Mouse (Mus musculus) ES-E14 (cell line): ENCODE data around the gene Ubiad1. TPM values are rescaled to one million over a fixed set of nuclear protein-coding genes. Genes with fewer than 3 reads are reported as not detected.

Experiments used
- DNase-seq: peaks from one replicate; pipeline ENCODE4 v3.0.0-alpha.2; 2013; ENCODE audit warnings: low read depth, low spot score
- H3K27ac ChIP-seq: 2 replicates; pipeline ENCODE4 v1.5.1; 2012; ENCODE audit warnings: low read depth, mild to moderate bottlenecking, low read length, moderate library complexity, mixed read lengths; ENCODE audit not compliant: poor library complexity, insufficient read depth, severe bottlenecking
- H3K36me3 ChIP-seq: 2 replicates; pipeline ENCODE4 v1.6.1; 2012; ENCODE audit warnings: mild to moderate bottlenecking, low read length, moderate library complexity, mixed read lengths; ENCODE audit not compliant: control insufficient read depth, poor library complexity, insufficient read depth, severe bottlenecking
- H3K4me1 ChIP-seq, 2 experiments: fragments of 150-350 bp in 1 of 2; sonication (generic) in 1 of 2; 2 replicates each; pipeline ENCODE4 v1.6.1; 2012; ENCODE audit warnings: low read length in 2 of 2, mild to moderate bottlenecking in 1 of 2, mixed read lengths in 1 of 2; ENCODE audit not compliant: control insufficient read depth in 2 of 2, insufficient read depth in 2 of 2, poor library complexity in 1 of 2
- H3K4me3 ChIP-seq, 2 experiments: fragments of 150-350 bp in 1 of 2; sonication (generic) in 1 of 2; 2 replicates each; pipeline ENCODE4 v1.5.1; 2012; ENCODE audit warnings: low read length in 2 of 2, low read depth in 1 of 2, mild to moderate bottlenecking in 1 of 2, mixed read lengths in 1 of 2; ENCODE audit not compliant: insufficient read depth in 1 of 2, poor library complexity in 1 of 2, severe bottlenecking in 1 of 2
- H3K9ac ChIP-seq: 2 replicates; pipeline ENCODE4 v1.6.1; 2012; ENCODE audit warnings: low read depth, mild to moderate bottlenecking, low read length, mixed read lengths; ENCODE audit not compliant: poor library complexity, insufficient read depth, severe bottlenecking
- H3K9me3 ChIP-seq: fragments of 150-350 bp; sonication (generic); 2 replicates; pipeline ENCODE4 v1.6.1; 2012; ENCODE audit warnings: low read depth, mild to moderate bottlenecking, low read length; ENCODE audit not compliant: control insufficient read depth, insufficient read depth
- CHD2 ChIP-seq: IDR thresholded peaks from 2 replicates; pipeline ENCODE4 v1.6.1; 2014; ENCODE audit warnings: mild to moderate bottlenecking, low read depth, low read length, inconsistent platforms
- HCFC1 ChIP-seq: IDR thresholded peaks from 2 replicates; pipeline ENCODE4 v1.6.1; 2012; ENCODE audit warnings: low read length, inconsistent platforms, borderline replicate concordance; ENCODE audit not compliant: insufficient read depth
- MAFK ChIP-seq: IDR thresholded peaks from 2 replicates; pipeline ENCODE4 v1.6.1; 2014; ENCODE audit warnings: mild to moderate bottlenecking, low read depth, low read length, inconsistent platforms; ENCODE audit not compliant: insufficient read depth
- ZC3H11A ChIP-seq: IDR thresholded peaks from 2 replicates; pipeline ENCODE4 v1.6.1; 2012; ENCODE audit warnings: low read depth, mild to moderate bottlenecking, inconsistent platforms, low read length, borderline replicate concordance
- ZNF384 ChIP-seq: IDR thresholded peaks from 2 replicates; pipeline ENCODE4 v1.6.1; 2012; ENCODE audit warnings: low read depth, low read length, inconsistent platforms
- in situ Hi-C, 2 experiments: fragments of 600-800 bp; cut with MboI; formaldehyde crosslinking; loops; one replicate each; pipeline ENCODE4 v1.15.1; 2025; ENCODE audit warnings: low sequenced_read_pairs in 2 of 2, inconsistent platforms in 1 of 2; ENCODE audit not compliant: unreplicated experiment in 2 of 2
- total RNA-seq: library from RNA; depleted of rRNA; stranded (reverse); fragments of 300-350 nt; gene quantifications from 2 replicates; pipeline ENCODE4 v1.2.3, GENCODE M21; 2012

Gene Ubiad1
- total RNA-seq, 1 experiment = 24.0 TPM

DNA sequence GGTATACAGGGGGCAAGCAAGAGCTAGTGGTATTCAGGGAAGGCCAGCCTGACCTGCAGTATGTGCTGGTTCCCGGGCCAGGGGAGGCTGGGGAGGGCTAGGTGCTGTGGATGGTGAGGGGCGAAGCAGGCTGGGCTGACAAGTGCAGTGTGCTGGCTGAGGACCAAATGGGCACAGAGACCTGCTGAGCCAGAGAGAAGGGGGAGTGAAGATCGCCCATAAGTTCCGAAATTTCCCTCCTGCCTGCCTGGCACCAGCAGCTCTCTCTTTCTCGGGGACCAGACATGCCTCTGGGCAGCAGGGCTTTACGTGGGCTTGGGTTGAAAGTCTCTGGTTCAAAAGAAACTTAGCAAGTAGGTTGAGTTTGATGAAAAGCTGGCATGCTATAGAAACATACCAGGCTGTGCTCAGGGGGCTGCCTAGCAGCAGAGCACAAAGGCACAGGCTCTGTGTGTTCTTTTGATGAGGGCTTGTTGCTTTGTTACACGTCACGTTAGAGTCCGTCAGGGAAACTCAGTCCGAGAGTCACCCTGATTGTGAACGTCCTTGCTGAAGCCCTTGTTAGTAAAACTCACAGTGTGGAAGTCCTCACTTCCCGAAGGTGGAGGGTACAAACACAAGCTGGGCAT, 16.2 kb upstream of the Ubiad1 start:
- DNase-seq = no peak
- Histone ChIP-seq H3K9me3 (no peaks in the 10 kb centered on the region), H3K9ac (no peak overlapping the region), H3K36me3 (peaks cover 57% of the 10 kb centered on the region), H3K4me1 (no peaks in the 10 kb centered on the region), H3K4me3 (no peak overlapping the region), H3K27ac (no peak overlapping the region)
- in situ Hi-C loops = no loop called here
- TF ChIP-seq CHD2 (no peak), ZC3H11A (no peak)

DNA sequence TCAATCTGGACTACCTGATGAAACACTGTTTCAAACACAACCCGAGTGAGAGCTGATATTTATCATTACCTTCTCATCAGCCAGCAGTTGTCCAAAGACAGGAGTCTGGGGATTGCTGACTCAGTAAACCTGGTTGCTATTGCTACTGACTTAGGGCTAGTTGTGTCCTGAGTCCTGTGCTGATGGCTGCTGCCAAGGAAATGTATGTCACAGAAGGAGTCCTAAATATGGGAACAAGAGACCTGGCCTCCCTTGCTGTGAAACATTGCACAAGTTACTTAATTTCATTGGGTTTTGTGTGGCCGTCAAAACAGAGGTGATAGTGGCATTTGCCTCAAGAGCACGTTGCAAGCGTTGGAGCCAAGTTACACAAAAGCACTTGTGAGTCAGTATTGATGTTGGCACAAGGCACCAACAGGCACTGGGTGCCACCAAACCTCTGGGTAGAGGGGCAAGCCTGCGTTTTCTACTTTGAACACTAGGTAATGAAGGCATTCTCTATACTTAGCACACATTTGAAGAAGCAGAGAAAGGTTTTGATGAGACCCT, 11.0 kb upstream of the Ubiad1 start:
- no peak overlapping the region for H3K27ac ChIP-seq
- H3K36me3 ChIP-seq = peaks cover 51% of the 10 kb centered on the region
- H3K9me3 ChIP-seq = no peaks in the 10 kb centered on the region
- DNase-seq = no peak
- H3K4me1 ChIP-seq = no peaks in the 10 kb centered on the region
- in situ Hi-C loops = no loop called here
- TF ChIP-seq CHD2 (no peak), MAFK (no peak), HCFC1 (no peak), ZC3H11A (no peak), ZNF384 (no peak)
- H3K4me3 ChIP-seq = no peak overlapping the region
- H3K9ac ChIP-seq = no peak overlapping the region

- Histone ChIP-seq H3K9ac (no peak overlapping the region), H3K4me1 (no peaks in the 10 kb centered on the region), H3K4me3 (no peak overlapping the region), H3K36me3 (peaks cover 42% of the 10 kb centered on the region), H3K9me3 (no peaks in the 10 kb centered on the region), H3K27ac (no peak overlapping the region)
- in situ Hi-C loops = no loop called here
- no peak for TF ChIP-seq HCFC1
- no peak for TF ChIP-seq ZNF384
- no peak for TF ChIP-seq MAFK
- TF ChIP-seq ZC3H11A = no peak
- DNase-seq = no peak
These were observed 9.1 kb upstream of the Ubiad1 start for GRCm38 (mm10) chr4:148453707-148454106.

- in situ Hi-C loops = no loop called here
These were observed 4.3 kb upstream of the Ubiad1 start for GRCm38 (mm10) chr4:148448853-148449245.

More at GRCm38 (mm10) chr4:148448853-148449245, 4.3 kb upstream of the Ubiad1 start:
- Histone ChIP-seq H3K9ac (peak overlapping the region; percentile 91), H3K4me3 (peak overlapping the region; percentile 78 to 96), H3K36me3 (peaks cover 13% of the 10 kb centered on the region), H3K27ac (peak overlapping the region; percentile 31; the same call in 1 of the 2 replicates), H3K9me3 (no peaks in the 10 kb centered on the region), H3K4me1 (no peaks in the 10 kb centered on the region)
- DNase-seq = no peak
- TF ChIP-seq MAFK = no peak
- TF ChIP-seq CHD2 = no peak
- no peak for TF ChIP-seq ZC3H11A
- TF ChIP-seq HCFC1 = no peak
- TF ChIP-seq ZNF384 = no peak
